In genomic region chr7:122366635-122367034, GRCm38 (mm10) we compare ENCODE assay signal across 17 mouse cellular contexts.
"Had no signal": no experiment of that assay in that cellular context is flagged by ENCODE, and none has a peak within 500 bp of the region (broad histone marks: within the 10 kb centered on the region; RNA-seq: fewer than 3 reads in every experiment).

No protein-coding gene starts in this region.

- H3K36me3 ChIP-seq: liver, embryonic 13.5 days; midbrain, embryonic 12.5 days; neural tube, embryonic 13.5 days; stomach, embryonic 15.5 days had no signal

- DNase-seq: kidney, adult 2 months; kidney, postnatal 25 days; liver, embryonic 13.5 days; lung, adult 2 months; lung, postnatal 14 days; lung, postnatal 4 days; retina, postnatal 1 day; spleen, adult 18-20 months; thymus, adult 18-20 months; thymus, postnatal 36 days had no signal

- H3K27me3 ChIP-seq: liver, embryonic 13.5 days; midbrain, embryonic 12.5 days; neural tube, embryonic 13.5 days; stomach, embryonic 15.5 days had no signal

- H3K9ac ChIP-seq: liver, embryonic 13.5 days; midbrain, embryonic 12.5 days; neural tube, embryonic 13.5 days; stomach, embryonic 15.5 days had no signal

- H3K4me1 ChIP-seq: liver, embryonic 13.5 days; midbrain, embryonic 12.5 days; neural tube, embryonic 13.5 days; stomach, embryonic 15.5 days had no signal

- H3K9me3 ChIP-seq: liver, embryonic 13.5 days; midbrain, embryonic 12.5 days; neural tube, embryonic 13.5 days; stomach, embryonic 15.5 days had no signal

- H3K27ac ChIP-seq: kidney, postnatal 0 days; liver, embryonic 13.5 days; midbrain, embryonic 12.5 days; neural tube, embryonic 13.5 days; stomach, embryonic 15.5 days had no signal

- H3K4me3 ChIP-seq: layer of hippocampus, adult 2 months; liver, embryonic 13.5 days; midbrain, embryonic 12.5 days; myocyte; neural tube, embryonic 13.5 days; stomach, embryonic 15.5 days had no signal

- H3K4me2 ChIP-seq: liver, embryonic 13.5 days; midbrain, embryonic 12.5 days; neural tube, embryonic 13.5 days; stomach, embryonic 15.5 days had no signal

- ATAC-seq: intestine, postnatal 0 days had no signal
